Mouse (Mus musculus) intestine, embryonic 14.5 days (tissue): ENCODE data around the gene Rad51d. TPM values are rescaled to one million over a fixed set of nuclear protein-coding genes. Genes with fewer than 3 reads are reported as not detected.
"Not testable (repeated sequence)": the region's sequence is repeated elsewhere in the genome, so short reads cannot be mapped to it uniquely, and the experiment has no call there.

Experiments
- ATAC-seq: fragments of 200-750 bp; cut with Nextera tagmentation; replicated peaks from 2 replicates; pipeline ENCODE4 v1.8.0; 2017; ENCODE audit warnings: low read depth, moderate number of reproducible peaks, moderate TSS enrichment, moderate library complexity; ENCODE audit not compliant: low FRiP score, low TSS enrichment
- DNase-seq: peaks from one replicate; pipeline ENCODE4 v3.0.0-alpha.2; 2018; ENCODE audit warnings: low spot score
- H3K27ac ChIP-seq: fragments of 300-500 bp; sonication (generic); 2 replicates; pipeline ENCODE4 v1.5.1; 2014; ENCODE audit warnings: low read depth, mild to moderate bottlenecking, control low read depth
- H3K27me3 ChIP-seq: fragments of 300-500 bp; sonication (generic); replicated peaks from 2 replicates; pipeline ENCODE4 v1.6.1; 2014; ENCODE audit warnings: low read length, control low read depth; ENCODE audit not compliant: control insufficient read depth, insufficient read depth
- H3K36me3 ChIP-seq: fragments of 300-500 bp; sonication (generic); 2 replicates; pipeline ENCODE4 v1.6.1; 2014; ENCODE audit warnings: low read length, control low read depth; ENCODE audit not compliant: control insufficient read depth, insufficient read depth
- H3K4me1 ChIP-seq: fragments of 300-500 bp; sonication (generic); replicated peaks from 2 replicates; pipeline ENCODE4 v1.6.1; 2014; ENCODE audit warnings: low read length, control low read depth, mixed read lengths; ENCODE audit not compliant: control insufficient read depth, insufficient read depth
- H3K4me2 ChIP-seq: fragments of 300-500 bp; sonication (generic); 2 replicates; pipeline ENCODE4 v1.6.1; 2014; ENCODE audit warnings: low read length
- H3K4me3 ChIP-seq: fragments of 300-500 bp; sonication (generic); 2 replicates; pipeline ENCODE4 v1.5.1; 2014; ENCODE audit warnings: low read depth, low read length, control low read depth, mixed read lengths
- H3K9ac ChIP-seq: fragments of 300-500 bp; sonication (generic); 2 replicates; pipeline ENCODE4 v1.6.1; 2014; ENCODE audit warnings: mild to moderate bottlenecking, low read length
- H3K9me3 ChIP-seq: fragments of 300-500 bp; sonication (generic); 2 replicates; pipeline ENCODE4 v1.6.1; 2016; ENCODE audit warnings: low read length, control low read depth; ENCODE audit not compliant: control insufficient read depth
- WGBS: fragments of 180-500 bp; shearing (Covaris S2); extraction: QIAGEN DNeasy Blood & Tissue Kit; methylation state at CpG from one replicate; pipeline ENCODE4 v1.1.7; 2014; 5-methylcytosine and 5-hydroxymethylcytosine counted together
- polyA plus RNA-seq: library from polyadenylated mRNA; unstranded; fragments of >200 nt; fragmentation: Nextera tagmentation; extraction: Ambion mirVana; gene quantifications from 2 replicates; pipeline ENCODE4 v1.2.1, GENCODE M21; 2014

Gene Rad51d
- polyA plus RNA-seq, 1 experiment from 2014 or later = 14.7 TPM

GRCm38 (mm10) chr11:82846079-82846436, 44.4 kb downstream of the Rad51d start:
- no peak for DNase-seq
- H3K36me3 ChIP-seq = no peaks in the 10 kb centered on the region

DNA sequence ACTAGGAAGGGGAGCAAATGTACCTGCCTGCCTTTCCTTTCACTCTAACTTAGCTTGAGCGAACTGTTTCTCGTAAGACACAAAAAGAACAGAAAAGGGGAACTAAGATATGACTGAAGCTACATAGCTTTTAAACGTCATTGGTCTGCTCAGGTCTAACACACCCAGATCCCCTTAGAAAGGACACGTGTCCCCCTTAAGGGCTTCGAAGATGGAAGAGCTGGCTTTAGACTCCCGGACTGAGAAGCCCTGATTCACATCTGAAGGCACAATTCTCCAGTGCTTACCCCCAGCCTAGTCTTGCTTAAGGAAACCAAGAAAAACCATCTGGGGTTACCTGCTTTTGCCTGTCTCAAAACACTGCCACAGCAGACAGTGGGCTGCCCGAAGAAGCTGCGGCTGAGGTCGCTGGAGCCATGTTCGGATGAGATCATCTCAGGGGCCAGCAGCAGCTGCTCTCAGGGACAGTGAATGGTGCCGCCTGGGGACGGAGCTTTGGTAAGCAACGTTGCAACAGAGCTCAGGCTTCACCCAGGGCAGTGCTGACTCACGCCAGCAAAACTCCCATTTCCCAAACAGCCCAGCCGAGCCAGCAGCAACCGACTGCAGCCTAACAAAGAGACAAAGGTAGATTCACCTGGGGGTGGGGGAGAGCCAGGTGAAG, 44.9 kb downstream of the Rad51d start:
- DNase-seq = peak; percentile 72

More at GRCm38 (mm10) chr11:82846079-82846436, 44.4 kb downstream of the Rad51d start:
- WGBS = 17% methylated on average over 4 of the region's 4 CpGs
- no peaks in the 10 kb centered on the region for H3K27me3 ChIP-seq
- no peak overlapping the region for H3K9ac ChIP-seq
- no peak for ATAC-seq
- peak overlapping the region; percentile 31 for H3K4me2 ChIP-seq
- no peaks in the 10 kb centered on the region; the same call in 1 of the 2 replicates for H3K4me1 ChIP-seq
- H3K27ac ChIP-seq = no peak overlapping the region
- no peaks in the 10 kb centered on the region for H3K9me3 ChIP-seq
- H3K4me3 ChIP-seq = peak overlapping the region; percentile 0; the same call in 1 of the 2 replicates

GRCm38 (mm10) chr11:82844771-82845414, 45.5 kb downstream of the Rad51d start:
- DNase-seq = no peak
- Histone ChIP-seq H3K4me2 (peak overlapping the region; percentile 31), H3K4me3 (no peak overlapping the region), H3K9me3 (no peaks in the 10 kb centered on the region), H3K27me3 (no peaks in the 10 kb centered on the region), H3K9ac (0 out of 2 replicates have a peak overlapping the region, but pooled peaks have one; percentile 11), H3K4me1 (no peaks in the 10 kb centered on the region; the same call in 1 of the 2 replicates), H3K27ac (no peak overlapping the region), H3K36me3 (no peaks in the 10 kb centered on the region)
- ATAC-seq = no peak
- WGBS = 68% methylated on average over 11 of the region's 11 CpGs

More for the DNA sequence above, 44.9 kb downstream of the Rad51d start:
- peak overlapping the region; percentile 0; the same call in 1 of the 2 replicates for H3K4me3 ChIP-seq
- H3K9me3 ChIP-seq = no peaks in the 10 kb centered on the region
- no peak overlapping the region for H3K27ac ChIP-seq
- H3K4me1 ChIP-seq = no peaks in the 10 kb centered on the region; the same call in 1 of the 2 replicates
- peak; percentile 90 for ATAC-seq
- 24% methylated on average over 16 of the region's 16 CpGs for WGBS
- H3K27me3 ChIP-seq = no peaks in the 10 kb centered on the region
- H3K4me2 ChIP-seq = peak overlapping the region; percentile 31
- peak overlapping the region; percentile 11; the same call in 1 of the 2 replicates for H3K9ac ChIP-seq
- H3K36me3 ChIP-seq = no peaks in the 10 kb centered on the region

DNA sequence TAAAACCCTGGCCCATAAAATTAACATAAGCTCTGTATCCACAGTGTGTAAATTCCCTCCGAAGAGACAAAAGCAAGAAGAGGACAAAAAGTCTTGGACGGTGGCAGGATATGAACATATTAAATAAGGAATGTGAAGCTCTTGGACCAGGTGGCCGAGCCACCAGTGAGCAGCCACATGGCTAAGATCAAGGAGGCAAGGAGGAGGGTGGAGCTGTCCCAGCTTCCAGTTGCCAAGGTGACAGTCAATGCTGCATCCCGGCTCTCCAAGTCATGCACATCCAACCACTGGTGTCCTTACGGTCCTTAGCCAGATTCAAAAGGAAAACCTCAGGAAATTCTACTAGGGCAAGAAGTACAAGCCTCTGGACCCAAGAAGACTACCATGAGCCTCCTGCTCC, 51.9 kb downstream of the Rad51d start:
- Histone ChIP-seq H3K36me3 (no peaks in the 10 kb centered on the region), H3K9ac (no peak overlapping the region), H3K4me2 (no peak overlapping the region), H3K27ac (no peak overlapping the region), H3K27me3 (no peaks in the 10 kb centered on the region), H3K9me3 (no peaks in the 10 kb centered on the region), H3K4me3 (no peak overlapping the region), H3K4me1 (no peaks in the 10 kb centered on the region)
- 48% methylated on average over 5 of the region's 5 CpGs for WGBS
- ATAC-seq (no peak), DNase-seq (no peak)

- H3K27ac ChIP-seq = no peak overlapping the region
- H3K4me1 ChIP-seq = no peaks in the 10 kb centered on the region
Measured at GRCm38 (mm10) chr11:82837848-82838247, 52.6 kb downstream of the Rad51d start.

GRCm38 (mm10) chr11:82837192-82837591, 53.2 kb downstream of the Rad51d start:
- no peak overlapping the region for H3K9ac ChIP-seq
- no peaks in the 10 kb centered on the region for H3K4me1 ChIP-seq
- H3K9me3 ChIP-seq = no peaks in the 10 kb centered on the region
- WGBS = 42% methylated on average over 7 of the region's 7 CpGs
- H3K27ac ChIP-seq = no peak overlapping the region
- no peak for ATAC-seq
- no peaks in the 10 kb centered on the region for H3K36me3 ChIP-seq
- no peak for DNase-seq
- H3K4me2 ChIP-seq = no peak overlapping the region
- H3K27me3 ChIP-seq = no peaks in the 10 kb centered on the region
- no peak overlapping the region for H3K4me3 ChIP-seq

More at GRCm38 (mm10) chr11:82837848-82838247, 52.6 kb downstream of the Rad51d start:
- DNase-seq (no peak), ATAC-seq (no peak)
- no peak overlapping the region for H3K4me2 ChIP-seq
- H3K27me3 ChIP-seq = no peaks in the 10 kb centered on the region
- no peak overlapping the region for H3K4me3 ChIP-seq
- WGBS = 66% methylated on average over 7 of the region's 7 CpGs
- H3K9me3 ChIP-seq = no peaks in the 10 kb centered on the region
- no peaks in the 10 kb centered on the region for H3K36me3 ChIP-seq
- H3K9ac ChIP-seq = no peak overlapping the region

- WGBS = 63% methylated on average over 11 of the region's 11 CpGs
- DNase-seq = no peak
- H3K36me3 ChIP-seq = no peaks in the 10 kb centered on the region
- H3K27me3 ChIP-seq = no peaks in the 10 kb centered on the region
- no peak overlapping the region for H3K27ac ChIP-seq
- no peak overlapping the region for H3K4me3 ChIP-seq
- H3K4me1 ChIP-seq = peaks cover 13% of the 10 kb centered on the region
- no peak for ATAC-seq
- H3K9ac ChIP-seq = no peak overlapping the region
- H3K4me2 ChIP-seq = no peak overlapping the region
- no peaks in the 10 kb centered on the region for H3K9me3 ChIP-seq
Measured at GRCm38 (mm10) chr11:82835616-82836432, 54.6 kb downstream of the Rad51d start.

- H3K9me3 ChIP-seq, DNase-seq, H3K9ac ChIP-seq, H3K27ac ChIP-seq, H3K4me3 ChIP-seq, H3K36me3 ChIP-seq, ATAC-seq, H3K4me2 ChIP-seq, H3K27me3 ChIP-seq: not testable (repeated sequence)
- WGBS = 82% methylated on average over 7 of the region's 7 CpGs
- H3K4me1 ChIP-seq = peaks cover 14% of the 10 kb centered on the region
Measured at GRCm38 (mm10) chr11:82834359-82834758, 56.1 kb downstream of the Rad51d start.
